Mouse (Mus musculus) spleen, postnatal 36 days (tissue): ENCODE results near the gene Cacna1i.

Source experiments
- DNase-seq, 2 experiments: peaks; one replicate each; pipeline ENCODE4 v3.0.0; 2022; ENCODE audit warnings: low spot score in 2 of 2, mixed read lengths in 1 of 2

Cacna1i gene

GRCm38 (mm10) chr15:80327743-80328540 is 40.9 kb downstream of the Cacna1i start:
- no peak for DNase-seq

DNA sequence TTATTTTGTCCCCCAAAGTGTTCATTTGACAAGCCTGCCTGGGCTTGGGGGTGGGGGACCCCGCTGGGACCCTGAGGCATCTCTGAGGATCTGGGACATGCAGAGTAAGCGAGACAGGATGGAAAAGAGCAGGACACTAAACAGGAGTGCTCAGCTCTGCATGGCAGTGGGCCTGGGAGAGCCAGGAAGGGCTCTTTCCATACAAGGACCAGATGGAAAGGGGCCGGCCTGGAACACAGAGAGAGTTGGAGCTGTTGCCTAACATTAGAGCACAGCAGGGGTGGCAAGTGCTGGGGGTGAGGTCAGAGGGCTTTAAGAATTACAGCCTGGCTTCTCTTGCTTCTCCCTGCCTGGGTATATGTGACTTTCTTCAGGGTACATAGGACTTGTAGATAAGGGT is 43.2 kb downstream of the Cacna1i start:
- no peak for DNase-seq

DNA sequence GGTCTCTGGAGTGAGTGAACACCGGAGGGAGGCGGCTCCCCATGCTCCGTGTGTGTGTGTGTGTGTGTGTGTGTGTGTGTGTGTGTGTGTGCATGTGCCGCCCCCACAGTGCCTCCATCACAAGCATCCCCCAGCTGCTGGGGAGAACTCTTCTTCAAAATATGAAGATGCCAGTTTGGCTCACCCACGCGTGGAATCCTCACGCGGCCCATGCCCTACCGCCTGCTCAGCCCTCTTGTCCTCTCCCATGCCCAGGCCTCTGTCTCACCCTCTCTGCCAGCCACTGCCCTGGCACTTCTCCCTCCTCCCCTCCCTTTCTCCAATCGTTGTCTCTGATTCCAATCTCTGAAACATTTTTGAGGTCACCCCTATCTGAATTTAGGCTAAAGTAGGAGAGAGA is 47.7 kb downstream of the Cacna1i start:
- no peak for DNase-seq

DNA sequence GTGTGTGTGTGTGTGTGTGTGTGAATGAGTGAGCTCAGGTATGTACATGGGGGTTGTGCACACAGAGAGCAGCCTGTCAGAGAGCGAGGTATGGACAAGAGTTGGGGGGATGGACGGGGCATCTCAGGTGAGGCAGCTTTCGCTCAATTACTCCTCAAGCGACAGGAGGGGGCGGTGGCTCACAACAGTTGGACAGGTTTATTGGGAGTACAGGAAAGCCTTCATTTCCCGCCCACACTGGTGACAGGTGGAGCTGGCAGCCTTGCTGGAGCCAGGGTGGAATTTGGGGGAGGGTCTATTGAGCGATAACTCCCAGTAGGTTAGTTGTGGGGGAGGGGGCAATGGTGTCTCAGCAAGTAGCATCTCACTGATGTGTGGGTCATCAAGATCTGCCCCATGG is 48.2 kb downstream of the Cacna1i start:
- no peak for DNase-seq

- DNase-seq = no peak
These were observed 53.3 kb downstream of the Cacna1i start for GRCm38 (mm10) chr15:80340348-80340747.

GRCm38 (mm10) chr15:80342394-80342793 is 55.4 kb downstream of the Cacna1i start:
- no peak for DNase-seq

DNA sequence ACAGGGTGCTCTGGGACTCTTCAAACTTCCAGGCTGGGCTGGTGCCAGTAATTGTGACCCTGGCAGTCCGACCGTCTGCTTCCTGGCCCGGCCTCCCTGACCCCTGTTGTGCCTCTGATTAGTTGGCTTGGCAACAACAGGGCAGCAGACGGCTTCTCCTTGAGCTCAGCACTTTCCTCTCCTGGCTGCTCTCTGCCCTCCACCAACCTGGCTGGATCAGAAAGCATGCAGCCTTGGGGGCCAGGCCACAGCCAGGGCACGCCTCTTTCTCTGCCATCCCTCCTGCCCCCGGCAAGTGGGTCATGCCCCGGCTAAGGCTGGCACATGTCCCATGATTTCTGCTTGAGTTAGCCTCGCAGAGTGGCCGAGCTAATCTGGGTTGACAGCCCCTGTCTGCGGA is 56.0 kb downstream of the Cacna1i start:
- no peak for DNase-seq

- DNase-seq = no peak
These were observed 56.7 kb downstream of the Cacna1i start for GRCm38 (mm10) chr15:80343731-80344130.

DNA sequence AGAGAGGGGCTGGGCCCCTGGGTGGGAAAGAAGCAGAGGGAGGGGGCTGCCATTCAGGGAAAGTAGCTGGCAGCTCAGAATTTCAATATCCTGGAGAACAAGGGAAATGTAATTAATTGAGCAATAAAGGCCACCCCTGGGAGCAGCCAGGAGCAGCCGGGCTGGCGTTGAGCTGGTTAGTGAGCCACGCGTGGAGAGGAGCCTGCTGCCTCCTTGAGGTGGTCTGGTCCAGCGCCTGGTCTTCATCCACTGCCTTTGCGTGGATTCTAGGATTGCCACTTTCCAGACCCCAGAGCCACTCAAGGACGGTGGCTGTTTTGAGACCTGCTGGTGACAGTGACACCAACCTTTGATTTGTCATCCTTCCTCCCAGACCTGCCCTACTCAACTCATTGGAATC is 59.5 kb downstream of the Cacna1i start:
- no peak for DNase-seq

GRCm38 (mm10) chr15:80350431-80350830 is 63.4 kb downstream of the Cacna1i start:
- no peak for DNase-seq

- DNase-seq = no peak
These were observed 71.8 kb downstream of the Cacna1i start for GRCm38 (mm10) chr15:80358798-80359197.

GRCm38 (mm10) chr15:80361780-80362508 is 74.9 kb downstream of the Cacna1i start:
- no peak for DNase-seq

DNA sequence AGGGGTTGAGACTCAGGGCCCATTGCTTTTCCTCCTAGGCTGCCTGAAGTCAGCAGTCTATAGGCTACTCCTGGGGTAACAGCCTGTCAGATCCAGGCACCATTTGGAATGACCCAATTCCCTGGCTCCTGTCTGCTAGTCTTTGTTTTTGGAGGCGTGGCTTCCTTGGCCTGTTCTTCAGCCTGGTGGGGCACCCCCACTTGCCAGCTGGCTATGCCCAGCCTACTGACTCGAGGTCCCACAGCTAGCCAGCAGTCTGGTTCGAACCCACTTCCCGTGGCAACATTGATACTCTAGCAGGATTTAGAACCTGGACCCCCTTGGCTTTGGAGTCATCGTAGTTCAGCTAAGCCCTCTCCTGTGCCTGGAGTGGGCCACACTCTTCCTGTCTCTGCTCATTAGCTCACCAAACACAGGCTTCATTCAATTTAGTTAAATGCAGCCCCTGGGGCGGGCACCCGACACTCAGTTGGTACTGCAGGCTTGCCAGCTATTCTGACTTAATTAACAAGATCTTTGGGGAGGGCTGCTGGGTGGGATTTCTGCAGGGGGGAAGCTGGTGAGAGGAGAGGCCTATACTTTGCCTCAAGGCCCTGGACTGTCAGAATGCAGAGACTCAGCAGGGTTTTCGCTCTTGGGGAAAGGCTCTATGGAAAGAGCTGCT is 75.6 kb downstream of the Cacna1i start:
- no peak for DNase-seq

GRCm38 (mm10) chr15:80363821-80364715 is 77.0 kb downstream of the Cacna1i start:
- DNase-seq = no peak

DNA sequence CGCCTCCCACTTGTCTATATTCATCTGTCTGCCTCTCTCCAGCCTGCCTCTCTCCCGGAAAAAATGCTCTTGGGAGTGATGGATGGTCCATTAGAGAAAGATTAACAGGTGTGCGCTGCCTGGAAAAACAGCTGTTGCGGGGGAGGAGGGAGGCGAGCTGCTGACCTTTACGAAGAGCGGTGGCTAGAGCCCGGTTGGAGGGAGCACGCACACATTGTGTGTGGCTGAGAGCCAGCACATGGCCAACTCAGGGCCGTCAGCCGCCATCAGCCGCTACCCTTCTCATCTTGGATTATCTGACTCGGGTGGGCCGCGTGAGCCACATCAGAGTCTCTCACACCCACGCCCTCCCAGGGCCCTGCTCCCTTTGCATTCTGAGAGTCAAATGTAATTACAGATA is 79.9 kb downstream of the Cacna1i start:
- no peak for DNase-seq

- DNase-seq = no peak
These were observed 86.4 kb downstream of the Cacna1i start for GRCm38 (mm10) chr15:80373219-80373964.

GRCm38 (mm10) chr15:80374854-80375253 is 87.8 kb downstream of the Cacna1i start:
- DNase-seq = no peak

DNA sequence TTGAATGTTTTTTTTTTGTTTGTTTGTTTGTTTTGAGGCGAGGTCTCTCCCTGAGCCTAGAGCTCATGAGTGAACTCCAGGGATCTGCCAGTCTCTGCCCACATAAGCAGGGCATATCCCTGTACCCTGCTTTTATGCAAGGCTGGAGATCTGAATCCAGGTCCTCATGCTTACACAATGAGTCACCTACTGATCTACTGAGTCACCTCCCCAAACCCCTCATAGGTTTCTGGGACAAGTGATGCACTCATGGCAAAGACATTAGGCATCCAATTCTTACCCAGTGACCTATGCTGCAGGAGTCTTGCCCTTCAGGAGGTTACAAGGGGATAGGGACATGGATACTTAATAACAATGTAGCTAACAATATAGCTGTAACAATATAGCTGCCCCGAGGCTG is 100.1 kb downstream of the Cacna1i start:
- no peak for DNase-seq

GRCm38 (mm10) chr15:80391791-80392190 is 104.8 kb downstream of the Cacna1i start:
- no peak for DNase-seq

DNA sequence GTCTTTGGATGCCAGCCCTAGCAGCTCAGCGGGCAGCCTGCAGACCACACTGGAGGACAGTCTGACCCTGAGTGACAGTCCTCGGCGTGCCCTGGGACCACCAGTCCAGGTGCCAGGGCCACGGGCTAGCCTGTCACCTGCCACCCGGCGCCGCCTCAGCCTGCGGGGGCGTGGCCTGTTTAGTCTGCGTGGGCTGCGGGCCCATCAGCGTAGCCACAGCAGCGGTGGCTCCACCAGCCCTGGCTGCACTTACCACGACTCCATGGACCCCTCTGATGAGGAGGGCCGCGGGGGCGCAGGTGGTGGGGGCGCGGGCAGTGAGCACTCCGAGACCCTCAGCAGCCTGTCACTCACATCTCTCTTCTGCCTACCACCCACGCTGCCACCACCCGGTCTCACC is 108.0 kb downstream of the Cacna1i start:
- DNase-seq = no peak

DNA sequence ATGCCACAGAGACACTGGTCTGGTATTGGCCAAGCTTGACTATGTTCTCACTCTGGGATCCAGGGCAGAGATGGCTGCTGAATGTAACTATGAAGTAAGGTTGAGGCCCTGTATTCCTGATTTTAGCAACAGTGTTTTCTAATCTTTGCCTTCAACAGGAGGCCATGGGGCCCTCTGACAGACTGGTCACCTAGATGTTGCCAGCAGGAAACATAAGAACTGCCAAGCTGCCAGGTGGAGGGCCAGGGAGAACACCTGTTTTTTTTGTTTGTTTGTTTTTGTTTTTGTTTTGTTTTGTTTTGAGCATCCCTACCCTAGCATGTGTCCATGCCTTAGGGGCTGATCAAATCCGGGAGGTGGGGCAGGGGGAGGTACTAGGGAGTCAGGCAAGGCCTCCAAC is 112.4 kb downstream of the Cacna1i start:
- DNase-seq = no peak
